Mouse (Mus musculus): ENCODE measurements around the gene Cdc14b. TPM values are rescaled to one million over a fixed set of nuclear protein-coding genes. Genes with fewer than 3 reads are reported as not detected.

Cdc14b gene
- polyA plus RNA-seq (2015; fragmentation: Nextera tagmentation; extraction: Ambion mirVana), result 1.7 and 2.9 TPM in 2 replicates

- Histone ChIP-seq H3K36me3 (ENCODE audit: control insufficient read depth, insufficient read depth) (no peaks in the 10 kb centered on the region), H3K4me2 (ENCODE audit: low read length) (peak within 1 kb of the TSS; percentile 100), H3K27ac (ENCODE audit: low read length) (no peak within 1 kb of the TSS), H3K27me3 (replicated peaks; ENCODE audit: control insufficient read depth, insufficient read depth, low read length) (peaks cover 14% of the 10 kb centered on the region), H3K9ac (replicated peaks; ENCODE audit: low read depth, low read length) (peak within 1 kb of the TSS; percentile 66), H3K4me1 (replicated peaks; ENCODE audit: control insufficient read depth, insufficient read depth, low read length) (peaks cover 16% of the 10 kb centered on the region), H3K9me3 (ENCODE audit: control insufficient read depth, low read length) (no peaks in the 10 kb centered on the region), H3K4me3 (replicated peaks; ENCODE audit: low read length) (peak within 1 kb of the TSS; percentile 68)
- peak; percentile 97 for ATAC-seq
- WGBS, result under 1% methylated on average over 57 of the region's 57 CpGs
Observed at GRCm38 (mm10) chr13:64274879-64275753, at the start of gene Cdc14b. Gene Cdc14b (minus strand): TSS chr13:64275290.

GRCm38 (mm10) chr13:64322561-64323281 is 47.6 kb upstream of the Cdc14b start:
- no peaks in the 10 kb centered on the region for H3K4me1 ChIP-seq (replicated peaks; ENCODE audit: control insufficient read depth, insufficient read depth, low read length)
- no peak overlapping the region for H3K9ac ChIP-seq (replicated peaks; ENCODE audit: low read depth, low read length)
- no peak for ATAC-seq
- no peak overlapping the region for H3K4me3 ChIP-seq (replicated peaks; ENCODE audit: low read length)
- 90% methylated on average over 8 of the region's 8 CpGs for WGBS
- H3K27me3 ChIP-seq (replicated peaks; ENCODE audit: control insufficient read depth, insufficient read depth, low read length), result no peaks in the 10 kb centered on the region
- H3K4me2 ChIP-seq (ENCODE audit: low read length), result no peak overlapping the region
- H3K27ac ChIP-seq (ENCODE audit: low read length), result no peak overlapping the region
- no peaks in the 10 kb centered on the region for H3K36me3 ChIP-seq (ENCODE audit: control insufficient read depth, insufficient read depth)
- no peaks in the 10 kb centered on the region for H3K9me3 ChIP-seq (ENCODE audit: control insufficient read depth, low read length)

DNA sequence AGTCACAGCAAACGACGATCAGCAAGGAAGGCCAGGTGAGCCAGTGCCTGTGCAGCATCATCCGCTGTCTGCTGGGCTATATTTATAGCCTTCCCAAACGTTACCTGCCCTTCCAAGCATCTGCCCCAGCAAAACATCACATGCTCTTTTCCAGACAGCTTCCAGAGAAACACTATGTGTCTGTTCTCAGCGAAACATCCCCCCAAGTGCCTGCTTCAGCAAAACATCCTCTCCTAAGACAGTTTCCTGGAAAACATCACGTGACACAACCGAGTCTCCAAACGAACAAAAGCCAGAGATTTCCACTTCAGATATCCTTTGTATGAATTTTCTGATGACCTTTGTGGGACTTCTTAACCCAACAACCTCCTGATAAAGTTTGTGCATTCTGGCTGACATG is 45.2 kb upstream of the Cdc14b start:
- Histone ChIP-seq H3K4me3 (replicated peaks; ENCODE audit: low read length) (no peak overlapping the region), H3K4me1 (replicated peaks; ENCODE audit: control insufficient read depth, insufficient read depth, low read length) (no peaks in the 10 kb centered on the region), H3K36me3 (ENCODE audit: control insufficient read depth, insufficient read depth) (no peaks in the 10 kb centered on the region), H3K9me3 (ENCODE audit: control insufficient read depth, low read length) (no peaks in the 10 kb centered on the region), H3K4me2 (ENCODE audit: low read length) (no peak overlapping the region), H3K9ac (replicated peaks; ENCODE audit: low read depth, low read length) (no peak overlapping the region), H3K27ac (ENCODE audit: low read length) (no peak overlapping the region), H3K27me3 (replicated peaks; ENCODE audit: control insufficient read depth, insufficient read depth, low read length) (no peaks in the 10 kb centered on the region)
- WGBS, result 88% methylated on average over 8 of the region's 8 CpGs
- no peak for ATAC-seq

DNA sequence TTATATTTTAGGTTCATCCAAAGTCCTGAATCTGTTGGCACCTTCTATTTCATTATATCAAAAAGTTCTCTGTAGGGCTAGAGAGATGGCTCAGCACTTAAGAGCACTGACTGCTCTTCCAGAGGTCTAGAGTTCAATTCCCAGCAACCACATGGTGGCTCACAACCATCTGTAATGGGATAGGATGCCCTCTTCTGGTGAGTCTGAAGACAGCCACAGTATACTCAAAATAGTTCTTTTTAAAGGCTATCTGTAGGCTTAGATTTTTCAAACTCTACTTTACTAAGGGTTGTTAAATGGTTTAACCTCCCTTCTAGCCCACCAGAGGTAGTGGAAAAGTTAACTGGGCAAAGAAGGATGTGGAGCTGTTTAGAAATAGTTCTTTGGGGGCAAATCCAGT is 44.7 kb upstream of the Cdc14b start:
- no peak overlapping the region for H3K9ac ChIP-seq (replicated peaks; ENCODE audit: low read depth, low read length)
- no peaks in the 10 kb centered on the region for H3K27me3 ChIP-seq (replicated peaks; ENCODE audit: control insufficient read depth, insufficient read depth, low read length)
- H3K9me3 ChIP-seq (ENCODE audit: control insufficient read depth, low read length), result no peaks in the 10 kb centered on the region
- H3K36me3 ChIP-seq (ENCODE audit: control insufficient read depth, insufficient read depth), result no peaks in the 10 kb centered on the region
- no peaks in the 10 kb centered on the region for H3K4me1 ChIP-seq (replicated peaks; ENCODE audit: control insufficient read depth, insufficient read depth, low read length)
- no peak overlapping the region for H3K4me2 ChIP-seq (ENCODE audit: low read length)
- ATAC-seq, result no peak
- H3K27ac ChIP-seq (ENCODE audit: low read length), result no peak overlapping the region
- no peak overlapping the region for H3K4me3 ChIP-seq (replicated peaks; ENCODE audit: low read length)

DNA sequence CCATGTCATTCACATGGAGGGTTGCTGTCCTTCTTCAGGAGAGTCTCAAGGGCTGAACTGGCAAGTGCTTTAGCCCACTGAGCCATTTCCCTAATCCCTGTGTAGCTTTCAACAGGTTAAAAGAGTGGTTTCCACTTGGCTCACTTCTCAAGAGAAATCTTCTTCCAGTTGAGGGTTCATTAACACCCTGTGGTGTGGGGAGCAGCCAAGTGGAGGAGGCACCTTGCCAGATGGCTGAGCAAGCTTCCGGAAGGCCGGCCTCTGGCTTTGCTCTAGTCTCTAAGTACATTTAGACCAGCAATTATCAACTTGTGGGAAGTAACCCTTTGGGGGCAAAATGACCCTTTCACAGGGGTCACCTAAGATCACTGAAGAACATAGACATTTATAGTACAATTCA is 43.3 kb upstream of the Cdc14b start:
- ATAC-seq, result no peak
- Histone ChIP-seq H3K27ac (ENCODE audit: low read length) (no peak overlapping the region), H3K36me3 (ENCODE audit: control insufficient read depth, insufficient read depth) (no peaks in the 10 kb centered on the region), H3K4me3 (replicated peaks; ENCODE audit: low read length) (no peak overlapping the region), H3K4me2 (ENCODE audit: low read length) (no peak overlapping the region), H3K4me1 (replicated peaks; ENCODE audit: control insufficient read depth, insufficient read depth, low read length) (no peaks in the 10 kb centered on the region), H3K27me3 (replicated peaks; ENCODE audit: control insufficient read depth, insufficient read depth, low read length) (no peaks in the 10 kb centered on the region), H3K9ac (replicated peaks; ENCODE audit: low read depth, low read length) (no peak overlapping the region), H3K9me3 (ENCODE audit: control insufficient read depth, low read length) (no peaks in the 10 kb centered on the region)
- WGBS, result 39% methylated on average over 2 of the region's 2 CpGs

DNA sequence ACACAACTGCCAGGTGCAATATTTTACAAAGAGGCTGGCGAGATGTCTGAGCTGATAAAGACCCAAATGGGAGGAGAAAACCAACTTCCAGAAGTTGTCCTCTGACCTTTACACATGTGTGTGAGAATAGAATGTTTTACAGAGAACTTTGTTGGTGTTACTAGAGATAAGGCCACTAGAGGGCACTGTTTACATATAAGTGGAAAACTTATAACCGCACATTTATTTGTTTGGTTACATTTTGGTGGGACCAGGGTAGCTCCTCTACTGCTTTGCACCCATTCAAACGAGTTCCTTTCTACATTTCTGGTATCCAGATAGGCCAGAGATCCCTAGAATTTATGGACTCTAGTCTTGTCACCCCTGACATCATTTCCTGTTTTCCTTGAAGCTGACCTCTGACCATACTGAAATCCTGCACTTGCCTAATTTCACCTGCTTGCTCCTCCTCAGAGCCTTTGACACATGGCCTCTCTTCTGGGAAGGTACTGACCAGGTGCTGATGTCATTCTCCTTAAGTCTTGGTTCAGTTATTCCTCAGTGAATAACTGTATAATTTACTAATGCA is 40.5 kb upstream of the Cdc14b start:
- no peaks in the 10 kb centered on the region for H3K4me1 ChIP-seq (replicated peaks; ENCODE audit: control insufficient read depth, insufficient read depth, low read length)
- under 1% methylated on average over 3 of the region's 3 CpGs for WGBS

DNA sequence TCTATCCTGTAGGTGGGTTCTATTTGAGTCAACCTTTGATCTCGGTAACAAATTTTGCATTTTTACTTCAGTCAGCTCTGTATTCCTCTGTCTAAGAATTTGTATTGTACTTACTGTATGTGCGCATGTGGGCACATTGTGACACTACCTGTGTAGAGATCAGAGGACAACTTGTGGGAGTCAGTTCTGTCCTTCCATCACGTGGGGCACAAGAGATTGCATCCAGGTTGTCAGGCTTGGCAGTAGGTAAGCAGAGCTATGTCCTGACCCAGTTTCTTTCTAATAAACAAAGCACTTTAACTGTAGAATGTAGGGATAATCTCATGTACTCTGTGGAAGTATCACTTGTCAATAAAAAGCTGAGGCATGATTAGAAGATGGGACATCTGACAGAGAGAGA is 39.0 kb upstream of the Cdc14b start:
- 69% methylated on average over 3 of the region's 3 CpGs for WGBS
- Histone ChIP-seq H3K4me1 (replicated peaks; ENCODE audit: control insufficient read depth, insufficient read depth, low read length) (no peaks in the 10 kb centered on the region), H3K27ac (ENCODE audit: low read length) (no peak overlapping the region), H3K9ac (replicated peaks; ENCODE audit: low read depth, low read length) (no peak overlapping the region), H3K27me3 (replicated peaks; ENCODE audit: control insufficient read depth, insufficient read depth, low read length) (no peaks in the 10 kb centered on the region), H3K4me3 (replicated peaks; ENCODE audit: low read length) (no peak overlapping the region), H3K4me2 (ENCODE audit: low read length) (no peak overlapping the region), H3K36me3 (ENCODE audit: control insufficient read depth, insufficient read depth) (no peaks in the 10 kb centered on the region), H3K9me3 (ENCODE audit: control insufficient read depth, low read length) (no peaks in the 10 kb centered on the region)
- no peak for ATAC-seq

More for the DNA sequence above, 40.5 kb upstream of the Cdc14b start:
- H3K4me2 ChIP-seq (ENCODE audit: low read length), result no peak overlapping the region
- H3K27ac ChIP-seq (ENCODE audit: low read length), result no peak overlapping the region
- no peaks in the 10 kb centered on the region for H3K27me3 ChIP-seq (replicated peaks; ENCODE audit: control insufficient read depth, insufficient read depth, low read length)
- H3K36me3 ChIP-seq (ENCODE audit: control insufficient read depth, insufficient read depth), result no peaks in the 10 kb centered on the region
- no peaks in the 10 kb centered on the region for H3K9me3 ChIP-seq (ENCODE audit: control insufficient read depth, low read length)
- no peak for ATAC-seq
- H3K4me3 ChIP-seq (replicated peaks; ENCODE audit: low read length), result no peak overlapping the region
- no peak overlapping the region for H3K9ac ChIP-seq (replicated peaks; ENCODE audit: low read depth, low read length)

DNA sequence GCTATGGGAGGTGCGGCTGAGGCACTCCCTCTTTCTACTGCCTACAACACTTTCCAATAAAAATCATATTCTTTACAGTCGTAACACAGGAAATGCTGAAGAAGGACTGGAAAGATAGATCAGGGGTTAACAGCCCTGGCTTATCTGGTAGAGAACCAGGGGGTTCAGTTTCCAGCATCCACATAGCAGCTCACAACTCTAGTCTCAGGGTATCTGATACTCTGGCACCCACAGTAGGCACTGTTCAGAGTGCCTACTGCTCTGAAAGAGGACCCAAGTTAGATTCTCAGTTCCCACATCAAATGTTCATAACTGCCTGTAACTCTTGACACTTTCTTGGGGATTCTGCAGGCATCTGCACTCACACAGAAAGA is 37.8 kb upstream of the Cdc14b start:
- Histone ChIP-seq H3K9ac (replicated peaks; ENCODE audit: low read depth, low read length) (peak overlapping the region; percentile 25; the same call in 1 of the 2 replicates), H3K27ac (ENCODE audit: low read length) (no peak overlapping the region)
- ATAC-seq, result peak; percentile 44; the same call in 1 of the 2 replicates

More for the DNA sequence above, 37.8 kb upstream of the Cdc14b start:
- H3K36me3 ChIP-seq (ENCODE audit: control insufficient read depth, insufficient read depth), result no peaks in the 10 kb centered on the region
- 0% methylated on average over 2 of the region's 2 CpGs for whole genome bisulfite sequencing
- H3K27me3 ChIP-seq (replicated peaks; ENCODE audit: control insufficient read depth, insufficient read depth, low read length), result no peaks in the 10 kb centered on the region
- no peaks in the 10 kb centered on the region for H3K9me3 ChIP-seq (ENCODE audit: control insufficient read depth, low read length)
- peak overlapping the region; percentile 68 for H3K4me2 ChIP-seq (ENCODE audit: low read length)
- peak overlapping the region; percentile 88 for H3K4me3 ChIP-seq (replicated peaks; ENCODE audit: low read length)
- H3K4me1 ChIP-seq (replicated peaks; ENCODE audit: control insufficient read depth, insufficient read depth, low read length), result no peaks in the 10 kb centered on the region

Measured in forebrain, embryonic 16.5 days (tissue).